Mouse (Mus musculus): ENCODE results near the gene Gtf3c3. TPM values are rescaled to one million over a fixed set of nuclear protein-coding genes. Genes with fewer than 3 reads are reported as not detected.

Gene Gtf3c3
- 1.9 and 2.2 TPM in 2 replicates for polyA plus RNA-seq (2012; rRNA removed)

- Histone ChIP-seq H3K27me3 (ENCODE audit: control insufficient read depth, insufficient read depth, low read length) (no peaks in the 10 kb centered on the region), H3K4me3 (ENCODE audit: extremely low read depth, insufficient read depth, insufficient read length) (peak within 1 kb of the TSS; percentile 74), H3K27ac (ENCODE audit: insufficient read depth, low read length) (peak within 1 kb of the TSS; percentile 13; the same call in 1 of the 2 replicates), H3K36me3 (ENCODE audit: control insufficient read depth, insufficient read depth, low read length) (peaks cover 4% of the 10 kb centered on the region), H3K4me1 (ENCODE audit: control insufficient read depth, insufficient read depth, insufficient read length) (no peaks in the 10 kb centered on the region; the same call in 1 of the 2 replicates)
- peak; percentile 49 for TF ChIP-seq POLR2A (IDR thresholded peaks at IDR 0.05; ENCODE audit: low read depth, low read length)
- TF ChIP-seq CTCF (IDR thresholded peaks at IDR 0.05; ENCODE audit: extremely low read depth, insufficient read depth, insufficient read length, insufficient replicate concordance) = no peak
- DNase-seq (ENCODE audit: low read depth in 1 of 2, low spot score in 2 of 2) = peak; percentile 54 to 64
- 4% methylated on average over 39 of the region's 39 CpGs for WGBS
These were observed at the start of gene Gtf3c3 for GRCm38 (mm10) chr1:54438340-54439079. Gtf3c3 (minus strand) TSS chr1:54438971.

GRCm38 (mm10) chr1:54484744-54485420 is 46.1 kb upstream of the Gtf3c3 start:
- Histone ChIP-seq H3K27me3 (ENCODE audit: control insufficient read depth, insufficient read depth, low read length) (no peaks in the 10 kb centered on the region), H3K4me1 (ENCODE audit: control insufficient read depth, insufficient read depth, insufficient read length) (no peaks in the 10 kb centered on the region), H3K36me3 (ENCODE audit: control insufficient read depth, insufficient read depth, low read length) (peaks cover 23% of the 10 kb centered on the region), H3K27ac (ENCODE audit: insufficient read depth, low read length) (no peak overlapping the region), H3K4me3 (ENCODE audit: extremely low read depth, insufficient read depth, insufficient read length) (no peak overlapping the region)
- no peak for DNase-seq (ENCODE audit: low read depth in 1 of 2, low spot score in 2 of 2)
- 93% methylated on average over 3 of the region's 3 CpGs for WGBS
- TF ChIP-seq POLR2A (IDR thresholded peaks at IDR 0.05; ENCODE audit: low read depth, low read length) (no peak), CTCF (IDR thresholded peaks at IDR 0.05; ENCODE audit: extremely low read depth, insufficient read depth, insufficient read length, insufficient replicate concordance) (no peak)

DNA sequence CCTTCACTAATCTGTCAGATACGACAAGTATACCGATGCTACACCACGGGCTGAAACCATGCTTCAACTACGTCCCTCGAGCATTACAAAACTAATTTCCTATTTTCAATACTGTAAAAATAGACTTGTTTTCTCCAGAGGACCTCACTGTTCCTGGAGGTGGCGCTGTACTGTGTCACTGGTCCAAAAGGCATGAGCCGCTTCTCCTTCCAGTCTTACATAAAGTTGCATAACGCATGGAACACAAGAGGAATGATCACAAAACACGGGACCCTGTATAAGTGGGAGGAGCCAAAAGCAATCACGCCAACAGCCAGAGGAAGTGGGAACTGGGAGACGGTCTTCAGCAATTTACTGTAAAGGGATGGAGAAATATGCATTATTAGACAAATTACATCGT is 41.7 kb upstream of the Gtf3c3 start:
- TF ChIP-seq CTCF (IDR thresholded peaks at IDR 0.05; ENCODE audit: extremely low read depth, insufficient read depth, insufficient read length, insufficient replicate concordance) = no peak
- TF ChIP-seq POLR2A (IDR thresholded peaks at IDR 0.05; ENCODE audit: low read depth, low read length) = no peak
- H3K4me3 ChIP-seq (ENCODE audit: extremely low read depth, insufficient read depth, insufficient read length) = no peak overlapping the region
- no peaks in the 10 kb centered on the region for H3K27me3 ChIP-seq (ENCODE audit: control insufficient read depth, insufficient read depth, low read length)
- WGBS = 92% methylated on average over 12 of the region's 12 CpGs
- H3K27ac ChIP-seq (ENCODE audit: insufficient read depth, low read length) = no peak overlapping the region
- no peaks in the 10 kb centered on the region for H3K4me1 ChIP-seq (ENCODE audit: control insufficient read depth, insufficient read depth, insufficient read length)
- H3K36me3 ChIP-seq (ENCODE audit: control insufficient read depth, insufficient read depth, low read length) = peaks cover 18% of the 10 kb centered on the region
- DNase-seq (ENCODE audit: low read depth in 1 of 2, low spot score in 2 of 2) = no peak

GRCm38 (mm10) chr1:54468662-54469061 is 29.9 kb upstream of the Gtf3c3 start:
- H3K27me3 ChIP-seq (ENCODE audit: control insufficient read depth, insufficient read depth, low read length) = no peaks in the 10 kb centered on the region
- no peak for DNase-seq (ENCODE audit: low read depth in 1 of 2, low spot score in 2 of 2)
- H3K27ac ChIP-seq (ENCODE audit: insufficient read depth, low read length) = no peak overlapping the region
- no peak overlapping the region for H3K4me3 ChIP-seq (ENCODE audit: extremely low read depth, insufficient read depth, insufficient read length)
- no peaks in the 10 kb centered on the region for H3K4me1 ChIP-seq (ENCODE audit: control insufficient read depth, insufficient read depth, insufficient read length)
- TF ChIP-seq CTCF (IDR thresholded peaks at IDR 0.05; ENCODE audit: extremely low read depth, insufficient read depth, insufficient read length, insufficient replicate concordance) = no peak
- TF ChIP-seq POLR2A (IDR thresholded peaks at IDR 0.05; ENCODE audit: low read depth, low read length) = no peak
- H3K36me3 ChIP-seq (ENCODE audit: control insufficient read depth, insufficient read depth, low read length) = no peaks in the 10 kb centered on the region

GRCm38 (mm10) chr1:54467366-54467765 is 28.6 kb upstream of the Gtf3c3 start:
- no peak overlapping the region for H3K4me3 ChIP-seq (ENCODE audit: extremely low read depth, insufficient read depth, insufficient read length)
- no peaks in the 10 kb centered on the region for H3K4me1 ChIP-seq (ENCODE audit: control insufficient read depth, insufficient read depth, insufficient read length)
- DNase-seq (ENCODE audit: low read depth in 1 of 2, low spot score in 2 of 2) = no peak
- H3K27me3 ChIP-seq (ENCODE audit: control insufficient read depth, insufficient read depth, low read length) = no peaks in the 10 kb centered on the region
- no peak for TF ChIP-seq CTCF (IDR thresholded peaks at IDR 0.05; ENCODE audit: extremely low read depth, insufficient read depth, insufficient read length, insufficient replicate concordance)
- no peak for TF ChIP-seq POLR2A (IDR thresholded peaks at IDR 0.05; ENCODE audit: low read depth, low read length)
- H3K36me3 ChIP-seq (ENCODE audit: control insufficient read depth, insufficient read depth, low read length) = no peaks in the 10 kb centered on the region
- H3K27ac ChIP-seq (ENCODE audit: insufficient read depth, low read length) = no peak overlapping the region
- WGBS = 98% methylated on average over 1 of the region's 1 CpGs

DNA sequence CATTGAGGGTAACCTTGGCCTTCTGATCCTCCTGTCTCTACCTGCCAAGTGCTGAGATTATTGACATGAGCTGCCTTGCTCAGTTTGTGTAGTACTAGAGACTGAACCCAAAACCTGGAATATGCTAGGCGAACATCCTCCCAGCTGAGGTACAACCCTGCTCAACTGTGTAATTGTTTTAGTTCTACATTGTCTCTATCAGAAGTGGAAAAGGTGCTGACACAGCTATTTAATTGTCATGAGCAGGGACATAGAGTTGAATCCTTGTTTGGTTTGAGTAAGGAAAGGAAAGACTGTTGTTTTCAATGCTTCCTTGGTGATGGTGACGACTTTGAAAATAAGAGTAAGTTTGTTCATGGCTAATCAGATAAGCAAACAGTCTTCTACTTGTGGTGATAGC is 13.3 kb upstream of the Gtf3c3 start:
- H3K27ac ChIP-seq (ENCODE audit: insufficient read depth, low read length) = no peak overlapping the region
- TF ChIP-seq POLR2A (IDR thresholded peaks at IDR 0.05; ENCODE audit: low read depth, low read length) (no peak), CTCF (IDR thresholded peaks at IDR 0.05; ENCODE audit: extremely low read depth, insufficient read depth, insufficient read length, insufficient replicate concordance) (no peak)
- 87% methylated on average over 2 of the region's 2 CpGs for WGBS
- no peak overlapping the region for H3K4me3 ChIP-seq (ENCODE audit: extremely low read depth, insufficient read depth, insufficient read length)
- no peak for DNase-seq (ENCODE audit: low read depth in 1 of 2, low spot score in 2 of 2)
- H3K36me3 ChIP-seq (ENCODE audit: control insufficient read depth, insufficient read depth, low read length) = no peaks in the 10 kb centered on the region
- H3K27me3 ChIP-seq (ENCODE audit: control insufficient read depth, insufficient read depth, low read length) = no peaks in the 10 kb centered on the region
- H3K4me1 ChIP-seq (ENCODE audit: control insufficient read depth, insufficient read depth, insufficient read length) = no peaks in the 10 kb centered on the region

GRCm38 (mm10) chr1:54448833-54449232 is 10.1 kb upstream of the Gtf3c3 start:
- 76% methylated on average over 4 of the region's 4 CpGs for WGBS
- no peaks in the 10 kb centered on the region for H3K4me1 ChIP-seq (ENCODE audit: control insufficient read depth, insufficient read depth, insufficient read length)
- DNase-seq (ENCODE audit: low read depth in 1 of 2, low spot score in 2 of 2) = no peak
- H3K27me3 ChIP-seq (ENCODE audit: control insufficient read depth, insufficient read depth, low read length) = no peaks in the 10 kb centered on the region
- H3K36me3 ChIP-seq (ENCODE audit: control insufficient read depth, insufficient read depth, low read length) = no peaks in the 10 kb centered on the region
- H3K4me3 ChIP-seq (ENCODE audit: extremely low read depth, insufficient read depth, insufficient read length) = no peak overlapping the region
- TF ChIP-seq CTCF (IDR thresholded peaks at IDR 0.05; ENCODE audit: extremely low read depth, insufficient read depth, insufficient read length, insufficient replicate concordance) = no peak
- no peak for TF ChIP-seq POLR2A (IDR thresholded peaks at IDR 0.05; ENCODE audit: low read depth, low read length)
- H3K27ac ChIP-seq (ENCODE audit: insufficient read depth, low read length) = no peak overlapping the region

All from spleen, adult 2 months (tissue).